Comparison of ENCODE assay signal across 25 mouse cellular contexts in the genomic region with DNA sequence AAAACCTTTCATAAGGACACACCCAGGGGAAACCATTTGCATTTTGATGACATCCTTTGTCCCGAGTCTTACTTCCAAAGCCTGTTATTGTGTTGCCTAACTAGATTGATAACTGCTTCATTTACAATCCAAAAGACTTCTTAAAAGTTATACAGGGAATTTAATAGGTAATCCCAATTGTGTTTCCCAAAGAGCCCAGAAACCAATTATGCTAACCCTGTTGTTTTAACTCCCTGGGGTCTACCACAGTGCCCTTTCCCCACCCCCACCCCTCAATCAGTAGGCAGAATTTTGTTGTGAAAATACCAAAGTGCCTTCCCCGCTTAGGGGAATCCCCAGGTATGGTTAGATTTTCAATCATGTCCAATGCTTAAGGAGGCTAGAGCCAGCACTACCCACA.
DNase-seq lines count a peak whose midpoint lies in the region; ATAC-seq and TF ChIP-seq lines count a peak whose summit lies in the region.
"Had no signal": no experiment of that assay in that cellular context is flagged by ENCODE, and none has a peak within 500 bp of the region (broad histone marks: within the 10 kb centered on the region; RNA-seq: fewer than 3 reads in every experiment).

No protein-coding gene starts in this region.

- H3K4me2 ChIP-seq in intestine, embryonic 16.5 days (ENCODE audit: low read depth, low read length): no peak overlapping the region
- H3K4me2 ChIP-seq: heart, embryonic 15.5 days; hindbrain, embryonic 12.5 days; kidney, embryonic 15.5 days; limb, embryonic 13.5 days; liver, embryonic 11.5 days; midbrain, embryonic 15.5 days; stomach, embryonic 15.5 days had no signal

- no peak for ATAC-seq in intestine, embryonic 16.5 days
- ATAC-seq: forebrain, embryonic 14.5 days; midbrain, embryonic 15.5 days had no signal

- no peak for TF ChIP-seq POLR2A in spleen, adult 2 months (IDR thresholded peaks at IDR 0.05; ENCODE audit: low read depth, low read length)
- TF ChIP-seq POLR2A in brain, embryonic 14.5 days (IDR thresholded peaks at IDR 0.05; ENCODE audit: borderline replicate concordance, extremely low read depth, insufficient read depth, insufficient read length, poor library complexity, severe bottlenecking): no peak

- no peak for DNase-seq in spleen, adult 2 months (ENCODE audit: low read depth in 1 of 2, low spot score in 2 of 2)
- no peak for DNase-seq in spleen, postnatal 10 days (ENCODE audit: low spot score in 2 of 2)
- DNase-seq in ES-E14 (ENCODE audit: low read depth, low spot score): peak; percentile 60
- peak; percentile 36 for DNase-seq in brain, embryonic 14.5 days (ENCODE audit: low read depth)
- DNase-seq in layer of hippocampus, postnatal 14 days (ENCODE audit: low spot score in 2 of 2): no peak
- no peak for DNase-seq in cerebellum, postnatal 14 days
- DNase-seq in layer of hippocampus, adult 2 months (ENCODE audit: low spot score in 2 of 2): no peak
- DNase-seq: adrenal gland, postnatal 25 days; cerebellum, adult 2 months; cerebellum, postnatal 25 days; gastrocnemius, postnatal 14 days; kidney, adult 18-20 months; kidney, postnatal 25 days; spleen, adult 18-20 months; thymus, postnatal 14 days had no signal

- no peak for TF ChIP-seq CTCF in spleen, adult 2 months (IDR thresholded peaks at IDR 0.05; ENCODE audit: extremely low read depth, insufficient read depth, insufficient read length, insufficient replicate concordance)
- no peak for TF ChIP-seq CTCF in brain, embryonic 14.5 days (IDR thresholded peaks at IDR 0.05; ENCODE audit: borderline replicate concordance, extremely low read depth, insufficient read depth, insufficient read length)
- TF ChIP-seq CTCF in layer of hippocampus, adult 2 months (conservative IDR thresholded peaks at IDR 0.05): no peak

- no peak overlapping the region for H3K9ac ChIP-seq in ES-E14 (ENCODE audit: insufficient read depth, low read depth, low read length, poor library complexity, severe bottlenecking)
- no peak overlapping the region for H3K9ac ChIP-seq in intestine, embryonic 16.5 days (ENCODE audit: low read depth, low read length)
- H3K9ac ChIP-seq: heart, embryonic 15.5 days; hindbrain, embryonic 12.5 days; kidney, embryonic 15.5 days; limb, embryonic 13.5 days; midbrain, embryonic 15.5 days; stomach, embryonic 15.5 days had no signal

- H3K4me3 ChIP-seq in spleen, adult 2 months (ENCODE audit: extremely low read depth, insufficient read depth, insufficient read length): no peak overlapping the region; the same call in 1 of the 2 replicates
- H3K4me3 ChIP-seq in ES-E14 (ENCODE audit: insufficient read depth in 1 of 2, low read depth in 1 of 2, low read length in 2 of 2, poor library complexity in 1 of 2, severe bottlenecking in 1 of 2): no peak overlapping the region
- no peak overlapping the region for H3K4me3 ChIP-seq in layer of hippocampus, adult 2 months
- no peak overlapping the region for H3K4me3 ChIP-seq in intestine, embryonic 16.5 days (ENCODE audit: low read length)
- H3K4me3 ChIP-seq: heart, embryonic 15.5 days; hindbrain, embryonic 12.5 days; kidney, embryonic 15.5 days; limb, embryonic 13.5 days; megakaryocyte, embryonic 14.5 days; midbrain, embryonic 15.5 days; stomach, embryonic 15.5 days had no signal

- 27% methylated on average over 2 of the region's 2 CpGs for WGBS in spleen, adult 2 months
- WGBS in intestine, embryonic 16.5 days: 53% methylated on average over 2 of the region's 2 CpGs

- in situ Hi-C loops in ES-E14 (cut with MboI; ENCODE audit: low sequenced_read_pairs in 2 of 2, unreplicated experiment in 2 of 2): no loop called here

- H3K27me3 ChIP-seq in spleen, adult 2 months (ENCODE audit: control insufficient read depth, insufficient read depth, low read length): no peaks in the 10 kb centered on the region
- no peaks in the 10 kb centered on the region for H3K27me3 ChIP-seq in intestine, embryonic 16.5 days (replicated peaks; ENCODE audit: control insufficient read depth, insufficient read depth, low read length)
- H3K27me3 ChIP-seq: hindbrain, embryonic 12.5 days; kidney, embryonic 15.5 days; limb, embryonic 13.5 days; midbrain, embryonic 15.5 days; stomach, embryonic 15.5 days had no signal

- peak overlapping the region; percentile 64 for H3K27ac ChIP-seq in spleen, adult 2 months (ENCODE audit: insufficient read depth, low read length)
- no peak overlapping the region for H3K27ac ChIP-seq in ES-E14 (ENCODE audit: insufficient read depth, low read depth, low read length, poor library complexity, severe bottlenecking)
- no peak overlapping the region for H3K27ac ChIP-seq in layer of hippocampus, adult 2 months
- no peak overlapping the region for H3K27ac ChIP-seq in intestine, embryonic 16.5 days (ENCODE audit: low read length)
- H3K27ac ChIP-seq: heart, embryonic 15.5 days; hindbrain, embryonic 12.5 days; kidney, embryonic 15.5 days; limb, embryonic 13.5 days; midbrain, embryonic 15.5 days; stomach, embryonic 15.5 days had no signal

- H3K4me1 ChIP-seq in spleen, adult 2 months (ENCODE audit: control insufficient read depth, insufficient read depth, insufficient read length): peaks cover 19% of the 10 kb centered on the region
- peaks cover 4 to 13% of the 10 kb centered on the region in 2 experiments for H3K4me1 ChIP-seq in ES-E14 (ENCODE audit: control insufficient read depth in 2 of 2, insufficient read depth in 2 of 2, low read length in 2 of 2, poor library complexity in 1 of 2)
- no peaks in the 10 kb centered on the region for H3K4me1 ChIP-seq in intestine, embryonic 16.5 days (ENCODE audit: control insufficient read depth, insufficient read depth, low read length)
- H3K4me1 ChIP-seq: heart, embryonic 15.5 days; limb, embryonic 13.5 days; stomach, embryonic 15.5 days had no signal

- H3K36me3 ChIP-seq in spleen, adult 2 months (ENCODE audit: control insufficient read depth, insufficient read depth, low read length): no peaks in the 10 kb centered on the region
- H3K36me3 ChIP-seq in ES-E14 (ENCODE audit: control insufficient read depth, insufficient read depth, low read length, poor library complexity, severe bottlenecking): no peaks in the 10 kb centered on the region
- no peaks in the 10 kb centered on the region for H3K36me3 ChIP-seq in intestine, embryonic 16.5 days (ENCODE audit: control insufficient read depth, insufficient read depth, low read length)
- H3K36me3 ChIP-seq: heart, embryonic 15.5 days; hindbrain, embryonic 12.5 days; kidney, embryonic 15.5 days; limb, embryonic 13.5 days; midbrain, embryonic 15.5 days; stomach, embryonic 15.5 days had no signal

- no peaks in the 10 kb centered on the region for H3K9me3 ChIP-seq in ES-E14 (ENCODE audit: control insufficient read depth, insufficient read depth, low read depth, low read length)
- H3K9me3 ChIP-seq in intestine, embryonic 16.5 days (ENCODE audit: control insufficient read depth, low read length): no peaks in the 10 kb centered on the region
- H3K9me3 ChIP-seq: heart, embryonic 15.5 days; hindbrain, embryonic 12.5 days; kidney, embryonic 15.5 days; midbrain, embryonic 15.5 days; stomach, embryonic 15.5 days had no signal

TF ChIP-seq in ES-E14, 5 proteins besides CTCF, POLR2A, EP300 and RAD21:
- no peak for TF ChIP-seq ZC3H11A (IDR thresholded peaks at IDR 0.05; ENCODE audit: borderline replicate concordance, low read depth, low read length)
- no peak for TF ChIP-seq HCFC1 (IDR thresholded peaks at IDR 0.05; ENCODE audit: borderline replicate concordance, insufficient read depth, low read length)
- no peak for TF ChIP-seq ZNF384 (IDR thresholded peaks at IDR 0.05; ENCODE audit: low read depth, low read length)
- no peak for TF ChIP-seq MAFK (IDR thresholded peaks at IDR 0.05; ENCODE audit: insufficient read depth, low read depth, low read length)
- 0 out of 2 replicates have a peak, but pooled peaks have one; percentile 42 for TF ChIP-seq CHD2 (IDR thresholded peaks at IDR 0.05; ENCODE audit: low read depth, low read length)

Comparison
In these comparisons a context has a peak if more than half of its experiments do, and no peak if none do; other contexts are left out.
1. DNase-seq: peak in ES-E14 (single experiment) and brain, embryonic 14.5 days (single experiment); none in spleen, adult 2 months (0 of 2), spleen, postnatal 10 days (0 of 2), layer of hippocampus, postnatal 14 days (0 of 2), cerebellum, postnatal 14 days (0 of 2) and layer of hippocampus, adult 2 months (0 of 2).